Mouse (Mus musculus) lung, postnatal 0 days (tissue): Measurements from ENCODE around the gene Fzd5.
A peak's percentile ranks its signal among the peaks of the same experiment; 100 is the strongest.

Source experiments
- CTCF ChIP-seq: IDR thresholded peaks from 2 replicates; pipeline ENCODE4 v1.5.1; 2016; ENCODE audit warnings: antibody characterized with exemption, mild to moderate bottlenecking
- EP300 ChIP-seq: IDR thresholded peaks from 2 replicates; pipeline ENCODE4 v1.6.1; 2016; ENCODE audit warnings: antibody characterized with exemption, mild to moderate bottlenecking, control low read depth

DNA sequence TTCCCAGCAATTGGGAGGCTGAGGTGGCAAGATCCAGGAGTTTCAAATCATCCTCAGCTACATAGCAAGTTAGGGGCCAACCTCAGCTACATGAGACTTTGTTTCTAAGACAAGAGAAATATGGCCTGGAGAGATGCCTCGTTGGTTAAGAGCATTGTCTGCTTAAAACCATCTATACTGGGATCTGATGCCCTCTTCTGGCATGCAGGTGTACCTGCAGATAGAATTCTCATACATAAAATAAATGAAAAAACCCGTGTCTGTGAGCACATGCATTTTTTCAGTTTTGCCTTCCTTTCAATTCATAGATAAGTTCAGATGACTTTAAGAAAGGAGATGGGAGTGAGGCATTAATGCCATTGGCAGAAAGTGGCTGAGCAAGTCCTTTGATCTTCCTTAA, 27.7 kb downstream of the Fzd5 start:
- TF ChIP-seq CTCF (peak; percentile 68), EP300 (no peak)
